Mouse (Mus musculus) liver, embryonic 16.5 days (tissue): ENCODE results near the gene E030018B13Rik. TPM values are rescaled to one million over a fixed set of nuclear protein-coding genes. Genes with fewer than 3 reads are reported as not detected.
A peak's percentile ranks its signal among the peaks of the same experiment; 100 is the strongest.

Source experiments
- ATAC-seq: fragments of 200-750 bp; cut with Nextera tagmentation; 2 replicates; pipeline ENCODE4 v1.8.0; 2017; ENCODE audit warnings: low read depth, mild to moderate bottlenecking, moderate number of reproducible peaks, moderate library complexity
- H3K27ac ChIP-seq: fragments of 300-500 bp; sonication (generic); 2 replicates; pipeline ENCODE4 v1.5.1; 2014; ENCODE audit warnings: mild to moderate bottlenecking, low read length
- H3K27me3 ChIP-seq: fragments of 300-500 bp; sonication (generic); 2 replicates; pipeline ENCODE4 v1.6.1; 2014; ENCODE audit warnings: low read depth, low read length, mixed read lengths; ENCODE audit not compliant: control insufficient read depth, insufficient read depth
- H3K36me3 ChIP-seq: fragments of 300-500 bp; sonication (generic); 2 replicates; pipeline ENCODE4 v1.6.1; 2014; ENCODE audit warnings: mild to moderate bottlenecking; ENCODE audit not compliant: control insufficient read depth, insufficient read depth
- H3K4me1 ChIP-seq: fragments of 300-500 bp; sonication (generic); 2 replicates; pipeline ENCODE4 v1.6.1; 2014; ENCODE audit warnings: low read depth, low read length, mixed read lengths; ENCODE audit not compliant: control insufficient read depth
- H3K4me2 ChIP-seq: fragments of 300-500 bp; sonication (generic); 2 replicates; pipeline ENCODE4 v1.6.1; 2014; ENCODE audit warnings: low read depth, low read length, mixed read lengths
- H3K4me3 ChIP-seq: fragments of 300-500 bp; sonication (generic); 2 replicates; pipeline ENCODE4 v1.5.1; 2014; ENCODE audit warnings: low read depth, mild to moderate bottlenecking, low read length
- H3K9ac ChIP-seq: fragments of 300-500 bp; sonication (generic); 2 replicates; pipeline ENCODE4 v1.6.1; 2014; ENCODE audit warnings: low read depth, low read length
- H3K9me3 ChIP-seq: fragments of 300-500 bp; sonication (generic); replicated peaks from 2 replicates; pipeline ENCODE4 v1.6.1; 2016; ENCODE audit warnings: low read length; ENCODE audit not compliant: control insufficient read depth
- WGBS: fragments of 180-500 bp; shearing (Covaris S2); extraction: QIAGEN DNeasy Blood & Tissue Kit; methylation state at CpG from one replicate; pipeline ENCODE4 v1.1.7; 2014; ENCODE audit not compliant: insufficient replicate concordance; 5-methylcytosine and 5-hydroxymethylcytosine counted together
- polyA plus RNA-seq: library from polyadenylated mRNA; unstranded; fragments of >200 nt; fragmentation: Nextera tagmentation; extraction: Ambion mirVana; gene quantifications from 2 replicates; pipeline ENCODE4 v1.2.1, GENCODE M21; 2015

E030018B13Rik gene
- not detected in 2 replicates for polyA plus RNA-seq

- no peak within 1 kb of the TSS for H3K9ac ChIP-seq
- H3K4me3 ChIP-seq, result no peak within 1 kb of the TSS
- no peak within 1 kb of the TSS for H3K4me2 ChIP-seq
- H3K27me3 ChIP-seq, result no peaks in the 10 kb centered on the region
- 76% methylated on average over 6 of the region's 6 CpGs for WGBS
- no peaks in the 10 kb centered on the region for H3K36me3 ChIP-seq
- H3K4me1 ChIP-seq, result peaks cover 45% of the 10 kb centered on the region
- ATAC-seq, result no peak
- no peak within 1 kb of the TSS for H3K27ac ChIP-seq
- no peaks in the 10 kb centered on the region for H3K9me3 ChIP-seq
These were observed at the start of gene E030018B13Rik for GRCm38 (mm10) chr7:63916268-63916907. TSS of gene E030018B13Rik (plus strand) at chr7:63916857.

- Histone ChIP-seq H3K9me3 (no peaks in the 10 kb centered on the region), H3K9ac (no peak overlapping the region), H3K4me2 (no peak overlapping the region), H3K4me3 (no peak overlapping the region), H3K27me3 (no peaks in the 10 kb centered on the region), H3K36me3 (no peaks in the 10 kb centered on the region), H3K27ac (no peak overlapping the region), H3K4me1 (no peaks in the 10 kb centered on the region)
- no peak for ATAC-seq
- 34% methylated on average over 6 of the region's 6 CpGs for WGBS
These were observed 48.2 kb upstream of the E030018B13Rik start for GRCm38 (mm10) chr7:63868356-63868918.

- no peaks in the 10 kb centered on the region for H3K36me3 ChIP-seq
- no peaks in the 10 kb centered on the region for H3K4me1 ChIP-seq
- WGBS, result 59% methylated on average over 6 of the region's 6 CpGs
- H3K27me3 ChIP-seq, result no peaks in the 10 kb centered on the region
- H3K27ac ChIP-seq, result no peak overlapping the region
- ATAC-seq, result no peak
- H3K4me3 ChIP-seq, result no peak overlapping the region
- H3K9ac ChIP-seq, result no peak overlapping the region
- H3K9me3 ChIP-seq, result no peaks in the 10 kb centered on the region
- H3K4me2 ChIP-seq, result no peak overlapping the region
These were observed 45.0 kb upstream of the E030018B13Rik start for GRCm38 (mm10) chr7:63871698-63872097.

- 47% methylated on average over 12 of the region's 12 CpGs for WGBS
- no peak overlapping the region for H3K4me2 ChIP-seq
- no peak for ATAC-seq
These were observed 42.8 kb upstream of the E030018B13Rik start for GRCm38 (mm10) chr7:63873880-63874279.

GRCm38 (mm10) chr7:63875686-63876085, 41.0 kb upstream of the E030018B13Rik start:
- H3K4me3 ChIP-seq, result no peak overlapping the region
- no peak overlapping the region for H3K27ac ChIP-seq
- H3K4me1 ChIP-seq, result no peaks in the 10 kb centered on the region
- H3K27me3 ChIP-seq, result no peaks in the 10 kb centered on the region
- no peaks in the 10 kb centered on the region for H3K9me3 ChIP-seq
- H3K36me3 ChIP-seq, result no peaks in the 10 kb centered on the region
- H3K9ac ChIP-seq, result no peak overlapping the region
- no peak for ATAC-seq
- H3K4me2 ChIP-seq, result no peak overlapping the region

More at GRCm38 (mm10) chr7:63873880-63874279, 42.8 kb upstream of the E030018B13Rik start:
- Histone ChIP-seq H3K27me3 (no peaks in the 10 kb centered on the region), H3K9ac (no peak overlapping the region), H3K4me3 (no peak overlapping the region), H3K9me3 (no peaks in the 10 kb centered on the region), H3K36me3 (no peaks in the 10 kb centered on the region), H3K4me1 (no peaks in the 10 kb centered on the region), H3K27ac (no peak overlapping the region)

GRCm38 (mm10) chr7:63876640-63877039, 40.0 kb upstream of the E030018B13Rik start:
- Histone ChIP-seq H3K27ac (no peak overlapping the region), H3K36me3 (no peaks in the 10 kb centered on the region), H3K9ac (no peak overlapping the region), H3K4me3 (no peak overlapping the region), H3K9me3 (no peaks in the 10 kb centered on the region), H3K27me3 (no peaks in the 10 kb centered on the region), H3K4me2 (no peak overlapping the region), H3K4me1 (no peaks in the 10 kb centered on the region)
- no peak for ATAC-seq
- WGBS, result 29% methylated on average over 2 of the region's 2 CpGs

GRCm38 (mm10) chr7:63877610-63878009, 39.0 kb upstream of the E030018B13Rik start:
- Histone ChIP-seq H3K4me3 (no peak overlapping the region), H3K4me2 (no peak overlapping the region), H3K4me1 (no peaks in the 10 kb centered on the region), H3K27ac (no peak overlapping the region), H3K27me3 (no peaks in the 10 kb centered on the region), H3K9ac (no peak overlapping the region), H3K36me3 (no peaks in the 10 kb centered on the region), H3K9me3 (no peaks in the 10 kb centered on the region)
- WGBS, result 32% methylated on average over 14 of the region's 14 CpGs
- peak; percentile 13; the same call in 1 of the 2 replicates for ATAC-seq

GRCm38 (mm10) chr7:63879583-63879982, 37.1 kb upstream of the E030018B13Rik start:
- Histone ChIP-seq H3K36me3 (no peaks in the 10 kb centered on the region), H3K9me3 (no peaks in the 10 kb centered on the region), H3K27me3 (no peaks in the 10 kb centered on the region), H3K4me2 (no peak overlapping the region), H3K4me1 (no peaks in the 10 kb centered on the region), H3K9ac (no peak overlapping the region), H3K4me3 (no peak overlapping the region), H3K27ac (no peak overlapping the region)
- ATAC-seq, result no peak
- WGBS, result 64% methylated on average over 6 of the region's 6 CpGs

GRCm38 (mm10) chr7:63882739-63883138, 33.9 kb upstream of the E030018B13Rik start:
- Histone ChIP-seq H3K27me3 (no peaks in the 10 kb centered on the region), H3K4me1 (no peaks in the 10 kb centered on the region), H3K27ac (no peak overlapping the region), H3K4me2 (no peak overlapping the region), H3K9me3 (no peaks in the 10 kb centered on the region), H3K9ac (no peak overlapping the region), H3K36me3 (no peaks in the 10 kb centered on the region), H3K4me3 (no peak overlapping the region)
- ATAC-seq, result no peak
- 63% methylated on average over 7 of the region's 7 CpGs for WGBS
